Mouse (Mus musculus) intestine, embryonic 14.5 days (tissue): ENCODE results near the gene Tead4. TPM values are rescaled to one million over a fixed set of nuclear protein-coding genes. Genes with fewer than 3 reads are reported as not detected.

Experiments
- ATAC-seq: fragments of 200-750 bp; cut with Nextera tagmentation; replicated peaks from 2 replicates; pipeline ENCODE4 v1.8.0; 2017; ENCODE audit warnings: low read depth, moderate number of reproducible peaks, moderate TSS enrichment, moderate library complexity; ENCODE audit not compliant: low FRiP score, low TSS enrichment
- DNase-seq: peaks from one replicate; pipeline ENCODE4 v3.0.0-alpha.2; 2018; ENCODE audit warnings: low spot score
- H3K27ac ChIP-seq: fragments of 300-500 bp; sonication (generic); 2 replicates; pipeline ENCODE4 v1.5.1; 2014; ENCODE audit warnings: low read depth, mild to moderate bottlenecking, control low read depth
- H3K27me3 ChIP-seq: fragments of 300-500 bp; sonication (generic); replicated peaks from 2 replicates; pipeline ENCODE4 v1.6.1; 2014; ENCODE audit warnings: low read length, control low read depth; ENCODE audit not compliant: control insufficient read depth, insufficient read depth
- H3K36me3 ChIP-seq: fragments of 300-500 bp; sonication (generic); 2 replicates; pipeline ENCODE4 v1.6.1; 2014; ENCODE audit warnings: low read length, control low read depth; ENCODE audit not compliant: control insufficient read depth, insufficient read depth
- H3K4me1 ChIP-seq: fragments of 300-500 bp; sonication (generic); replicated peaks from 2 replicates; pipeline ENCODE4 v1.6.1; 2014; ENCODE audit warnings: low read length, control low read depth, mixed read lengths; ENCODE audit not compliant: control insufficient read depth, insufficient read depth
- H3K4me2 ChIP-seq: fragments of 300-500 bp; sonication (generic); 2 replicates; pipeline ENCODE4 v1.6.1; 2014; ENCODE audit warnings: low read length
- H3K4me3 ChIP-seq: fragments of 300-500 bp; sonication (generic); 2 replicates; pipeline ENCODE4 v1.5.1; 2014; ENCODE audit warnings: low read depth, low read length, control low read depth, mixed read lengths
- H3K9ac ChIP-seq: fragments of 300-500 bp; sonication (generic); 2 replicates; pipeline ENCODE4 v1.6.1; 2014; ENCODE audit warnings: mild to moderate bottlenecking, low read length
- H3K9me3 ChIP-seq: fragments of 300-500 bp; sonication (generic); 2 replicates; pipeline ENCODE4 v1.6.1; 2016; ENCODE audit warnings: low read length, control low read depth; ENCODE audit not compliant: control insufficient read depth
- WGBS: fragments of 180-500 bp; shearing (Covaris S2); extraction: QIAGEN DNeasy Blood & Tissue Kit; methylation state at CpG from one replicate; pipeline ENCODE4 v1.1.7; 2014; 5-methylcytosine and 5-hydroxymethylcytosine counted together
- polyA plus RNA-seq: library from polyadenylated mRNA; unstranded; fragments of >200 nt; fragmentation: Nextera tagmentation; extraction: Ambion mirVana; gene quantifications from 2 replicates; pipeline ENCODE4 v1.2.1, GENCODE M21; 2014

The Tead4 gene
- polyA plus RNA-seq: 1.7 and 1.9 TPM in 2 replicates

GRCm38 (mm10) chr6:128300134-128301001 lies at the start of gene Tead4:
Gene Tead4, minus strand, starts transcription at chr6:128300823.
- peak within 1 kb of the TSS; percentile 67 for H3K4me3 ChIP-seq
- peak; percentile 82 for DNase-seq
- ATAC-seq: peak; percentile 89

GRCm38 (mm10) chr6:128349711-128350110 lies 49.1 kb upstream of the Tead4 start:
- no peaks in the 10 kb centered on the region for H3K27me3 ChIP-seq
- H3K4me3 ChIP-seq: no peak overlapping the region
- no peaks in the 10 kb centered on the region for H3K9me3 ChIP-seq
- H3K4me1 ChIP-seq: peaks cover 7% of the 10 kb centered on the region
- H3K4me2 ChIP-seq: no peak overlapping the region
- peak overlapping the region; percentile 59; the same call in 1 of the 2 replicates for H3K27ac ChIP-seq
- 58% methylated on average over 7 of the region's 7 CpGs for WGBS
- no peak for DNase-seq
- peaks cover 8% of the 10 kb centered on the region for H3K36me3 ChIP-seq
- no peak; the same call in 1 of the 2 replicates for ATAC-seq
- H3K9ac ChIP-seq: no peak overlapping the region

More at GRCm38 (mm10) chr6:128300134-128301001, at the start of gene Tead4:
- no peaks in the 10 kb centered on the region for H3K36me3 ChIP-seq
- H3K27ac ChIP-seq: peak within 1 kb of the TSS; percentile 22; the same call in 1 of the 2 replicates
- no peaks in the 10 kb centered on the region for H3K9me3 ChIP-seq
- H3K4me2 ChIP-seq: peak within 1 kb of the TSS; percentile 97
- WGBS: under 1% methylated on average over 77 of the region's 81 CpGs
- peaks cover 21% of the 10 kb centered on the region for H3K27me3 ChIP-seq
- peak within 1 kb of the TSS; percentile 55 for H3K9ac ChIP-seq
- H3K4me1 ChIP-seq: peaks cover 23% of the 10 kb centered on the region

GRCm38 (mm10) chr6:128346782-128347181 lies 46.2 kb upstream of the Tead4 start:
- Histone ChIP-seq H3K36me3 (peaks cover 8% of the 10 kb centered on the region), H3K9me3 (no peaks in the 10 kb centered on the region), H3K27me3 (no peaks in the 10 kb centered on the region), H3K4me1 (no peaks in the 10 kb centered on the region), H3K9ac (no peak overlapping the region), H3K27ac (no peak overlapping the region), H3K4me3 (no peak overlapping the region), H3K4me2 (no peak overlapping the region)
- WGBS: 87% methylated on average over 6 of the region's 6 CpGs
- ATAC-seq (no peak), DNase-seq (no peak)

- peaks cover 3% of the 10 kb centered on the region for H3K36me3 ChIP-seq
- no peak overlapping the region for H3K4me2 ChIP-seq
- H3K9ac ChIP-seq: no peak overlapping the region
- DNase-seq (no peak), ATAC-seq (no peak)
- no peaks in the 10 kb centered on the region for H3K9me3 ChIP-seq
- no peak overlapping the region for H3K4me3 ChIP-seq
- H3K27ac ChIP-seq: no peak overlapping the region
- H3K27me3 ChIP-seq: no peaks in the 10 kb centered on the region
- WGBS: 92% methylated on average over 10 of the region's 10 CpGs
- no peaks in the 10 kb centered on the region for H3K4me1 ChIP-seq
Measured at GRCm38 (mm10) chr6:128345623-128346022, 45.0 kb upstream of the Tead4 start.

- Histone ChIP-seq H3K9me3 (no peaks in the 10 kb centered on the region), H3K27me3 (no peaks in the 10 kb centered on the region), H3K27ac (no peak overlapping the region), H3K36me3 (no peaks in the 10 kb centered on the region; the same call in 1 of the 2 replicates), H3K9ac (no peak overlapping the region), H3K4me2 (no peak overlapping the region), H3K4me3 (no peak overlapping the region), H3K4me1 (peaks cover 7% of the 10 kb centered on the region)
- WGBS: 90% methylated on average over 11 of the region's 11 CpGs
- ATAC-seq (no peak), DNase-seq (no peak)
Measured at GRCm38 (mm10) chr6:128341956-128342723, 41.5 kb upstream of the Tead4 start.

- 33% methylated on average over 5 of the region's 5 CpGs for WGBS
- no peak for DNase-seq
- Histone ChIP-seq H3K4me2 (no peak overlapping the region), H3K4me1 (peaks cover 7% of the 10 kb centered on the region), H3K9ac (no peak overlapping the region), H3K27ac (no peak overlapping the region), H3K36me3 (peaks cover 16% of the 10 kb centered on the region), H3K9me3 (no peaks in the 10 kb centered on the region), H3K27me3 (no peaks in the 10 kb centered on the region), H3K4me3 (no peak overlapping the region)
- ATAC-seq: no peak
Measured at GRCm38 (mm10) chr6:128338876-128339275, 38.3 kb upstream of the Tead4 start.

GRCm38 (mm10) chr6:128337467-128337866 lies 36.8 kb upstream of the Tead4 start:
- Histone ChIP-seq H3K9ac (no peak overlapping the region), H3K4me2 (no peak overlapping the region), H3K9me3 (no peaks in the 10 kb centered on the region), H3K4me3 (no peak overlapping the region), H3K27ac (no peak overlapping the region), H3K4me1 (peaks cover 7% of the 10 kb centered on the region), H3K27me3 (no peaks in the 10 kb centered on the region), H3K36me3 (peaks cover 28% of the 10 kb centered on the region)
- DNase-seq (no peak), ATAC-seq (no peak)
- 78% methylated on average over 7 of the region's 7 CpGs for WGBS

GRCm38 (mm10) chr6:128334397-128335124 lies 33.9 kb upstream of the Tead4 start:
- H3K4me2 ChIP-seq: no peak overlapping the region
- no peaks in the 10 kb centered on the region for H3K9me3 ChIP-seq
- peaks cover 43% of the 10 kb centered on the region for H3K36me3 ChIP-seq
- H3K9ac ChIP-seq: no peak overlapping the region
- H3K27me3 ChIP-seq: no peaks in the 10 kb centered on the region
- no peak overlapping the region for H3K4me3 ChIP-seq
- DNase-seq (peak; percentile 88), ATAC-seq (no peak; the same call in 1 of the 2 replicates)
- peaks cover 7% of the 10 kb centered on the region for H3K4me1 ChIP-seq
- WGBS: 22% methylated on average over 12 of the region's 12 CpGs
- H3K27ac ChIP-seq: no peak overlapping the region
